Mouse (Mus musculus): ENCODE measurements around the gene Cttnbp2. TPM values are rescaled to one million over a fixed set of nuclear protein-coding genes. Genes with fewer than 3 reads are reported as not detected.

The Cttnbp2 gene
- total RNA-seq, 2 experiments from 2014 or later: 122 to 131 TPM

DNA sequence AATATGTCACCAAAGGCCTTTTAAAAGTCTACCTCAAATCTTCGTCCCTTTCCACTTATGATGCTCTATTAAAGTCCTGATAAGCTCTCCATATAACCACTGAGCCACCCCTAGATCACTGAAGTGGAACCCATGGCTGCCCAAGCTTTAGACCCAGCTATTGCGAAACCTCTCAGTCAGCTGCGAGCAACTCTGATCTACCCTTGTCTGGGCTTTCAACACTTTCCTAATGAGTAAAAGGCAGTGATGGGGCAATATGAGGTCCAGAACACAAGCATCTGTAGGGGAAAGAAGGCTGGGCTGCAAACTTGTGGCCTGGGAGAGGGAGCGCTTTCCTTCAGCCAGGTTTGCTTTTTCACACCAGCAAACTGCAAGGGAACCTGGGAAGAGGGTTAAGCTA is 144.9 kb downstream of the Cttnbp2 start:
- no peak for DNase-seq (ENCODE audit: extremely low spot score in 1 of 2, low spot score in 2 of 2)
- intact Hi-C loops (cut with DNase I): loop anchor here (5.0 to 10.0 kb wide), 2 partner anchors 282 to 1345 kb away; no protein-coding TSS in a partner anchor

GRCm38 (mm10) chr6:18369054-18369453 is 145.6 kb downstream of the Cttnbp2 start:
- intact Hi-C loops (cut with DNase I): loop anchor here (10.0 kb wide), 1 partner anchor 1344 kb away; no protein-coding TSS in a partner anchor
- no peak for DNase-seq (ENCODE audit: extremely low spot score in 1 of 2, low spot score in 2 of 2)

GRCm38 (mm10) chr6:18362232-18362631 is 152.4 kb downstream of the Cttnbp2 start:
- DNase-seq (ENCODE audit: extremely low spot score in 1 of 2, low spot score in 2 of 2): no peak
- intact Hi-C loops (cut with DNase I): loop anchor here (10.0 kb wide), 1 partner anchor 1337 kb away; no protein-coding TSS in a partner anchor

- intact Hi-C loops (cut with DNase I): loop anchor here (10.0 kb wide), 1 partner anchor 1336 kb away; no protein-coding TSS in a partner anchor
- no peak for DNase-seq (ENCODE audit: extremely low spot score in 1 of 2, low spot score in 2 of 2)
Measured at GRCm38 (mm10) chr6:18360955-18361354, 153.7 kb downstream of the Cttnbp2 start.

GRCm38 (mm10) chr6:18360154-18360553 is 154.5 kb downstream of the Cttnbp2 start:
- DNase-seq (ENCODE audit: extremely low spot score in 1 of 2, low spot score in 2 of 2): no peak
- intact Hi-C loops (cut with DNase I): loop anchor here (10.0 kb wide), 1 partner anchor 1335 kb away; no protein-coding TSS in a partner anchor

DNA sequence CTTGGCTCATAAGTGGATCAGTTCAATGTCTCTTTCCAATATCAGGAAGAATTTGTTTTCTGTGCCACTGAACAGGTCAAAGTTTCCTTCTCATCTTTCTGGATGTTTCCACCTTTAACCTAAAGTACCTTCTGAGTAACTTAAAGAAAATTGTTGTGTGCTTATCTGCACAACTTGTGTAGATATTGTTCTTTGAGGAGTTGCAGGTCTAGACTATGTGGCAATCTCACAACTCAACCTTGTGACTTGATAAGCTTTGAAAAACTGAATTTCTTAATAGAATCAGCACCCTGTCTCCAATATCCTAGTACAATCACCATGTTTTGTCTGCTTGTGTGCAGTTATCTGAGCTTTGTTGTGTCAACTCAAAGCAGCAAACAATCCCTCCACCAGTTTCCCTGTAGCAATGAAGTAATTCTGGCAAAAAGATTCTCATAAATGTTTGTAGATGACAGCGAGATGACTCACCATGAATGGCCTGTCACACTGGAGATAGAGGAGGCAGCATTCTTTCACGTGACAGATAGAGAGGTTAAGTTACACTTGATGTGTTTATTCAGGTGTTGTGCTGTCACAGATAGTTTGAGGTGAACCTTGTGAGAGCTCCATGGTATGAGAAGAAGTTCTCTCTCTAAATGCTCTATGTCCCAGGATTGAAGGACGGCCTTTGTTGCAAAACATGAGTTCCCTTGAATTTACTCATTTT is 165.3 kb downstream of the Cttnbp2 start:
- no peak for DNase-seq (ENCODE audit: extremely low spot score in 1 of 2, low spot score in 2 of 2)
- intact Hi-C loops (cut with DNase I): no loop called here

DNA sequence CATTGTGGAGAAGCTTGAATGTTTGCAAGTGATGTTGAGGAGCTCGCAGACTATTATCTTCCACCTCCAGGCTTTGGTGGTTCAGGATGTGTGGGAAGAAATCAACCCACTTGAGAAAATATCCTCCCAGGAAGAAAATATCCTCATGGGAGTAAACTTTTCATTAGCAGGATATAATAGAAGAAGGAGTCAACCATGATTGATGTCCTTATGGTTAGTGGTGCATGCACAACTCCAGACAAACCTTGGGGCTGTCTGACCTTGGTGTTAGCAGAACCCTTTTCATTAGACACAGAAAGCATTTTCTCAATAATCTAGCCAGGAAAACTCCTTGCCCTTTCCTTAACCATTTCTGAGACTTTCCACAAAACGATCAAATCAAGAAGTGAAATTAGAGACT is 170.4 kb downstream of the Cttnbp2 start:
- intact Hi-C loops (cut with DNase I): no loop called here
- DNase-seq (ENCODE audit: extremely low spot score in 1 of 2, low spot score in 2 of 2): no peak

DNA sequence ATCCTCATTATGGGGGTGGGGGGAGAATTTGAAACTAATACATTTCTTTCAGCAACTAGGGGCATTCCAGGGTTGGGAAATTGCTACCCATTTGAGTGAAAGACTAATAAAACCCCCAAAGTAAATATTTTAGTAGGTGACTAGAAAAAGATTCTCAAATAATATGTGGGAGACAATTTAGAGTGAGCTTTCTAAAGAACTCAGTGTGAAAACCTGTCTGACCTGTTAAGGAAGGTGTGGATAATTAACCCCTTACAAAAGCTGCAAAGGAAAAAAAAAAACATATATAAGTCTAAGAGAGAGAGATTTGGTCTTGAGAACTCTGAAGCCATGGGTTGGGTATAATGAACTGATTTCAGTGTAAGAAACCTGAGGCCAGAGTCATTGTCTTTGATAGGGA is 176.3 kb downstream of the Cttnbp2 start:
- intact Hi-C loops (cut with DNase I): no loop called here
- no peak for DNase-seq (ENCODE audit: extremely low spot score in 1 of 2, low spot score in 2 of 2)

- intact Hi-C loops (cut with DNase I): no loop called here
- DNase-seq (ENCODE audit: extremely low spot score in 1 of 2, low spot score in 2 of 2): no peak
Measured at GRCm38 (mm10) chr6:18335393-18335792, 179.2 kb downstream of the Cttnbp2 start.

GRCm38 (mm10) chr6:18322950-18323349 is 191.7 kb downstream of the Cttnbp2 start:
- intact Hi-C loops (cut with DNase I): no loop called here
- no peak for DNase-seq (ENCODE audit: extremely low spot score in 1 of 2, low spot score in 2 of 2)

Small RNAs within 50 kb of the gene (microRNA-seq; reads per million reads assigned to microRNA genes)
- gene Gm26233: not detected

Data from left cerebral cortex, postnatal 10 days (tissue).